Mouse (Mus musculus): ENCODE measurements around the gene Dmc1. TPM values are rescaled to one million over a fixed set of nuclear protein-coding genes. Genes with fewer than 3 reads are reported as not detected.

The Dmc1 gene
- polyA plus RNA-seq, 1 experiment from 2014 or later: 0.56 TPM

DNA sequence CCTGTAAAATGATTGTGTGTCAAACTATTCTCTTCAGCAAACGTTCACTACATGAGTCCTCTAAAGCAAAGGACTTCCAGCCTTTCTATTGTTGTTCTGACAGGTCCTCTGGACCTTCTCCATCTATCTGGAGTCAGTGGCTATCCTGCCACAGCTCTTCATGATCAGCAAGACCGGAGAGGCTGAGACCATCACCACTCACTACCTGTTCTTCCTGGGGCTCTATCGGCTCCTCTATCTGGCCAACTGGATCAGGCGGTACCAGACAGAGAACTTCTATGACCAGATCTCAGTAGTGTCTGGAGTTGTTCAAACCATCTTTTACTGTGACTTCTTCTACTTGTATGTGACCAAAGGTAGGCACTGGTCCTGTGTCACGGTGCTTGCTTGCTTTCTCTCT is 79.3 kb downstream of the Dmc1 start:
- H3K36me3 ChIP-seq (replicated peaks): peaks cover 26% of the 10 kb centered on the region

GRCm38 (mm10) chr15:79519400-79520220 is 85.3 kb downstream of the Dmc1 start:
- WGBS: 47% methylated on average over 16 of the region's 16 CpGs
- no peaks in the 10 kb centered on the region for H3K36me3 ChIP-seq (replicated peaks)

More for the DNA sequence above, 79.3 kb downstream of the Dmc1 start:
- 87% methylated on average over 5 of the region's 5 CpGs for WGBS
- Histone ChIP-seq H3K9ac (no peak overlapping the region), H3K27me3 (replicated peaks) (no peaks in the 10 kb centered on the region), H3K4me1 (no peaks in the 10 kb centered on the region), H3K27ac (no peak overlapping the region), H3K4me2 (no peak overlapping the region), H3K4me3 (no peak overlapping the region), H3K9me3 (no peaks in the 10 kb centered on the region)
- no peak for ATAC-seq (replicated peaks)

DNA sequence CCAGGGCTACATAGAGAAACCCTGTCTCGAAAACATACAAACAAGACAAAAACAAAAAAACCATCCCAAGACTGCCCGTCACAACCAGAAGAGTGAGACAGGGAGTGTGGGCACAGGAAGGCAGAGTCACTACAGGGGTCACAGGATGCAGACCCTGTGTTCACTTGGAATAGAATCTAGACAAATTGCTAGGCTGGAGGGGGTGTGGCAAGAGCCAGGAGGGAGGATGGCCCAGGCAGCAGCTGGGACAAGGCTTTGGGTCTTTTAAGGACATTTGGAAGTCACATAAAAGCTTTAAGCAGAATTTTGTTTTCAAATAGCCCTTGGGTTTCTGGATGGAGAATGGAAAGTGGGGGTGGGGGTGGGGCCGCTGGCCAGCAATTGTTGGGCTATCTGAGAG is 86.3 kb downstream of the Dmc1 start:
- no peak overlapping the region for H3K4me3 ChIP-seq
- no peak overlapping the region for H3K27ac ChIP-seq
- no peak for ATAC-seq (replicated peaks)
- H3K9ac ChIP-seq: no peak overlapping the region
- no peaks in the 10 kb centered on the region for H3K9me3 ChIP-seq
- H3K4me1 ChIP-seq: peaks cover 13% of the 10 kb centered on the region
- no peak overlapping the region for H3K4me2 ChIP-seq
- 89% methylated on average over 3 of the region's 3 CpGs for WGBS
- peaks cover 49% of the 10 kb centered on the region for H3K27me3 ChIP-seq (replicated peaks)
- H3K36me3 ChIP-seq (replicated peaks): no peaks in the 10 kb centered on the region

More at GRCm38 (mm10) chr15:79519400-79520220, 85.3 kb downstream of the Dmc1 start:
- no peak overlapping the region for H3K4me2 ChIP-seq
- ATAC-seq (replicated peaks): no peak
- H3K4me3 ChIP-seq: no peak overlapping the region
- peaks cover 13% of the 10 kb centered on the region for H3K4me1 ChIP-seq
- peaks cover 38% of the 10 kb centered on the region for H3K27me3 ChIP-seq (replicated peaks)
- no peak overlapping the region for H3K9ac ChIP-seq
- no peak overlapping the region for H3K27ac ChIP-seq
- H3K9me3 ChIP-seq: no peaks in the 10 kb centered on the region

DNA sequence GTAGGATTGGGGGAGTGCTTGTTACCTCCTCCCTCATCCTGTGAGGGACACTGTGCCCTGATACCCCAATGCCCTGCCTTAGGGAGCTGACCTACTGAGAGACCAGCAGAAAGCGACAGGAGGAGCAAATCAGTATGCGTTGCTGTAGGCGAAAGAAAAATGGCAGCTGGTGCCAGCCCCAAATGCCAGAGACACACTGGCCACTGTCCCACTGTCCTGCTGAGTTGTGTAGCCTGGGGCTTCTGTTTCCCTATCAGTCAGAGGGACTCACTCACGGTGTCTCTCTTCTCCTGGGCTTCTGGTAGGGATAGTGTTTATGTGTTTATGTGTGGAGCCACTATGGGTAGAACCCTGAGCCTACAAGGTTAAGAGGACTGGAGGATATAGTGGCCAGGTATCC is 87.2 kb downstream of the Dmc1 start:
- no peak overlapping the region; the same call in 1 of the 2 replicates for H3K4me2 ChIP-seq
- H3K9ac ChIP-seq: no peak overlapping the region
- H3K4me1 ChIP-seq: peaks cover 13% of the 10 kb centered on the region
- H3K4me3 ChIP-seq: no peak overlapping the region
- H3K27ac ChIP-seq: no peak overlapping the region
- peaks cover 56% of the 10 kb centered on the region for H3K27me3 ChIP-seq (replicated peaks)
- H3K9me3 ChIP-seq: no peaks in the 10 kb centered on the region
- whole genome bisulfite sequencing: 64% methylated on average over 4 of the region's 4 CpGs
- no peak for ATAC-seq (replicated peaks)
- H3K36me3 ChIP-seq (replicated peaks): no peaks in the 10 kb centered on the region

- WGBS: under 1% methylated on average over 71 of the region's 71 CpGs
- Histone ChIP-seq H3K4me1 (peaks cover 22% of the 10 kb centered on the region), H3K9me3 (no peaks in the 10 kb centered on the region), H3K36me3 (replicated peaks) (no peaks in the 10 kb centered on the region), H3K27ac (no peak within 1 kb of the TSS), H3K9ac (no peak within 1 kb of the TSS), H3K4me3 (peak within 1 kb of the TSS; percentile 42), H3K27me3 (replicated peaks) (peaks cover 60% of the 10 kb centered on the region), H3K4me2 (peak within 1 kb of the TSS; percentile 83)
- ATAC-seq (replicated peaks): no peak
These were observed 88.5 kb downstream of the Dmc1 start, which contains the start of gene Kdelr3 for GRCm38 (mm10) chr15:79516171-79517096. Gene Kdelr3, plus strand, starts transcription at chr15:79516411.

DNA sequence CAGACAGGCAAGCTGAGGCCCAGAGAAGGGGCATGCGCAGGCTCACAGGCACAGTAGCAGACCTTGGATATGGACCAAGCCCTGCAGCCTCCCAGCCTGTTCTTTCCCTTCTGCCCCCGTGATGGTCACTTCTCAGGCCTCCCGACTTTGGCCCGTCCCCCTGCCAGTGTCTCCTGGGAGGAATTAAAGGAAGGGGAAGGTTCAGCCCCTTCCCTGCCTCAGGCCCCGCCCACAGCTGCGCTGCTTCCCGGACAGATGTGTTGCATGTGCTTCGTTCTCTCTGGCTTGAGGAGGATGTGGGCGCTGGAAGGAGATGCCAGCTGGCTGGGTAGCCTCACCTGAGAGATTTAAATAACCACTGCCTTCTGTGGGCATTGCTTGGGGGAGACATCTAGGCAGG is 91.0 kb downstream of the Dmc1 start:
- peaks cover 26% of the 10 kb centered on the region for H3K4me1 ChIP-seq
- ATAC-seq (replicated peaks): no peak

DNA sequence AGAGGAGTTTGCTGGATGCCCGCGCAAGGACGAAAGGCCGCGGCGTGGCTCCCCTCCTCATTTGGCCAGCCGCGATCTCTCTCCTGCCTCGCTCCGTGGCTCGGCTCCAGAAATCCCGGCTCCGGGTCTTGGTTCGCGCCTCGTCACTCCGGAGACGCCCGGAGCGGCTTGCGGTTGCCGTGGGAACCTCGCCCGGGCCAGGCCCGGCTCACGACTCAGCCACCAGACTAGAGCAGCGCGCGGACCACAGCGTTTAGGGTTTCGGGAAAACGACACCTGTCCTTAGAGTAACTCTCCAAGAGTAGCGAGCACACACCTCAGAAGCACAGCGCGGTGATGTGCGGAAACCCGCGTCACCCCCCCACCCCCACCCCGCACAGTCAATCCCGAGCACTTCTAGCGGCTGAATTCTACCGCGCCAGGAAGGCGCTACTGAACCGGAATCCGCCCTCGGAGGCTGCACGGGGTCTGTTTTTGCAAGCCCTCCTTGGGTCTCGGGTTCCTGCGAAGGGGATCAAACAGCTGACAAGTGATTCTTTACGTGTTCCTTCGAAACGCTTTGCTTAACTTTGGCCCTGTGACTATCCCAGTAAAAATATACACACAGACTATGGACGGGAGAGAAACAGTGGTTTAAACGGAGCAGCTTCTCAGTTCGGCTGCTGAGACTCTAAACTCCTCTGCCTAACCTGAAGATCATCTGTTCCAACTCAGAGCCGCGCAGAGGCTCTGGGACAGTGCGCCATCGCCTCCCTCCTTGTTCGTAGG is 93.2 kb downstream of the Dmc1 start:
- under 1% methylated on average over 61 of the region's 61 CpGs for WGBS

More for the DNA sequence above, 91.0 kb downstream of the Dmc1 start:
- Histone ChIP-seq H3K4me2 (no peak overlapping the region), H3K27ac (no peak overlapping the region), H3K4me3 (no peak overlapping the region), H3K9ac (no peak overlapping the region), H3K36me3 (replicated peaks) (no peaks in the 10 kb centered on the region), H3K9me3 (no peaks in the 10 kb centered on the region), H3K27me3 (replicated peaks) (peaks cover 74% of the 10 kb centered on the region)
- WGBS: 9% methylated on average over 9 of the region's 9 CpGs

More for the DNA sequence above, 93.2 kb downstream of the Dmc1 start:
- Histone ChIP-seq H3K27ac (no peak overlapping the region), H3K4me2 (peak overlapping the region; percentile 72), H3K9ac (peak overlapping the region; percentile 18; the same call in 1 of the 2 replicates), H3K4me1 (peaks cover 21% of the 10 kb centered on the region), H3K27me3 (replicated peaks) (peaks cover 78% of the 10 kb centered on the region), H3K9me3 (no peaks in the 10 kb centered on the region), H3K4me3 (peak overlapping the region; percentile 44), H3K36me3 (replicated peaks) (no peaks in the 10 kb centered on the region)
- peak; percentile 90 for ATAC-seq (replicated peaks)

Small RNA genes within 50 kb of the gene (microRNA-seq; reads per million reads assigned to microRNA genes)
- not detected for gene Gm27903

Other genes starting within 250 kb of the Dmc1 start
- 47.9 and 54.9 TPM in 2 replicates for gene Tmem184b, start 201.5 kb downstream of the Dmc1 start, polyA plus RNA-seq (2015; fragmentation: Nextera tagmentation; extraction: Ambion mirVana)
- 284 and 297 TPM in 2 replicates for gene Csnk1e, start 149.5 kb downstream of the Dmc1 start, polyA plus RNA-seq (2015; fragmentation: Nextera tagmentation; extraction: Ambion mirVana)
- gene Kcnj4, start 99.9 kb downstream of the Dmc1 start, polyA plus RNA-seq (2015; fragmentation: Nextera tagmentation; extraction: Ambion mirVana): 0.10 TPM in 1 of 2 replicates, not detected in the other
- 9.0 and 11.0 TPM in 2 replicates for gene Kdelr3, start 88.7 kb downstream of the Dmc1 start, polyA plus RNA-seq (2015; fragmentation: Nextera tagmentation; extraction: Ambion mirVana)
- gene Ddx17, start 58.4 kb downstream of the Dmc1 start, polyA plus RNA-seq (2015; fragmentation: Nextera tagmentation; extraction: Ambion mirVana): 57.8 and 63.3 TPM in 2 replicates
- gene Fam227a, start 53.8 kb upstream of the Dmc1 start, polyA plus RNA-seq (2015; fragmentation: Nextera tagmentation; extraction: Ambion mirVana): 5.1 and 6.6 TPM in 2 replicates
- gene Cby1, start 54.1 kb upstream of the Dmc1 start, polyA plus RNA-seq (2015; fragmentation: Nextera tagmentation; extraction: Ambion mirVana): 92.1 and 99.6 TPM in 2 replicates
- gene Tomm22, start 65.8 kb upstream of the Dmc1 start, polyA plus RNA-seq (2015; fragmentation: Nextera tagmentation; extraction: Ambion mirVana): 222 and 226 TPM in 2 replicates
- gene Josd1, start 82.8 kb upstream of the Dmc1 start, polyA plus RNA-seq (2015; fragmentation: Nextera tagmentation; extraction: Ambion mirVana): 22.8 and 24.0 TPM in 2 replicates
- gene Gtpbp1, start 85.7 kb upstream of the Dmc1 start, polyA plus RNA-seq (2015; fragmentation: Nextera tagmentation; extraction: Ambion mirVana): 53.7 and 57.4 TPM in 2 replicates
- gene Sun2, start 137.4 kb upstream of the Dmc1 start, polyA plus RNA-seq (2015; fragmentation: Nextera tagmentation; extraction: Ambion mirVana): 7.6 and 9.3 TPM in 2 replicates
- 80.6 and 81.1 TPM in 2 replicates for gene Dnal4, start 172.7 kb upstream of the Dmc1 start, polyA plus RNA-seq (2015; fragmentation: Nextera tagmentation; extraction: Ambion mirVana)
- 52.0 and 54.8 TPM in 2 replicates for gene Nptxr, start 199.7 kb upstream of the Dmc1 start, polyA plus RNA-seq (2015; fragmentation: Nextera tagmentation; extraction: Ambion mirVana)
- gene Npcd, start 229.1 kb upstream of the Dmc1 start, polyA plus RNA-seq (2015; fragmentation: Nextera tagmentation; extraction: Ambion mirVana): 0.42 and 0.98 TPM in 2 replicates
- gene Cbx6, start 229.6 kb upstream of the Dmc1 start, polyA plus RNA-seq (2015; fragmentation: Nextera tagmentation; extraction: Ambion mirVana): 70.6 and 75.7 TPM in 2 replicates

All from midbrain, embryonic 15.5 days (tissue).